Mouse (Mus musculus) central nervous system, embryonic 11.5 days (tissue): ENCODE data around the gene Rtl3. TPM values are rescaled to one million over a fixed set of nuclear protein-coding genes. Genes with fewer than 3 reads are reported as not detected.

ENCODE experiments used
- polyA plus RNA-seq: library from polyadenylated mRNA; depleted of rRNA; stranded (reverse); fragments of >200 nt; gene quantifications from 2 replicates; pipeline ENCODE4 v1.2.3, GENCODE M21; 2012; rRNA removed

The Rtl3 gene
- polyA plus RNA-seq: 2.9 and 7.1 TPM in 2 replicates

DNA sequence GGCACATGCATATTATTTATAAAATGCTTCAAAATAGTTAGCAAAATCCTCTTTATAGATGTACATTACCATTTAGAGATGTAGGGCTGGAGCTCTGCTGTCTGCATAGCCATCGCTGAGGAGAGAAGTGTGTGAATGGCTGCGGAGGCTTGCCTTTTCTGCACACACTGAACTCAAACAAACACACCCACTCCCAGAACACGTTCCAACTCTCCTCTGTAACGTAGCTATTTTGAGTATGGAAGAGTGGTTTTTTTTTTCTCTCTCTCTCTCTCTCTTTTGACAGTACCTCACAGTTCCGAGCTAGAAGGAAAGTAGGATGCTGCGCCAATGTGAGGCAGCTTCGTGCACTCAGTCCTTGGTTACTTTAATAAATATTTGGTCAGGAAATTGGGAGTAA lies at the start of gene Rtl3:
TSS of gene Rtl3 (minus strand) at position 236 of the 400 bp plus-strand sequence.

Other genes starting within 250 kb of the Rtl3 start
- 0.14 and 0.81 TPM in 2 replicates for gene Cysltr1, start 237.0 kb downstream of the Rtl3 start, polyA plus RNA-seq
- gene Lpar4, start 80.0 kb upstream of the Rtl3 start, polyA plus RNA-seq: 3.0 and 10.5 TPM in 2 replicates
- gene P2ry10, start 247.8 kb upstream of the Rtl3 start, polyA plus RNA-seq: 0.04 TPM in 1 of 2 replicates, not detected in the other